Mouse (Mus musculus): ENCODE measurements around the gene Zfp444. TPM values are rescaled to one million over a fixed set of nuclear protein-coding genes. Genes with fewer than 3 reads are reported as not detected.
A peak's percentile ranks its signal among the peaks of the same experiment; 100 is the strongest.

Gene Zfp444
- 7.1 and 15.0 TPM in 2 replicates for total RNA-seq (2014; fragmentation: Nextera tagmentation)
- 26.9 and 29.3 TPM in 2 replicates for total RNA-seq (2017)
- polyA plus RNA-seq (2012), result 45.2 and 48.6 TPM in 2 replicates

- Histone ChIP-seq H3K4me3 (ENCODE audit: low read depth, low read length) (peak within 1 kb of the TSS; percentile 80), H3K9me3 (replicated peaks) (no peaks in the 10 kb centered on the region), H3K4me1 (ENCODE audit: insufficient read depth, low read depth, low read length) (peaks cover 35% of the 10 kb centered on the region), H3K27me3 (ENCODE audit: insufficient read depth, low read length) (no peaks in the 10 kb centered on the region), H3K36me3 (replicated peaks) (peaks cover 26% of the 10 kb centered on the region)
- ATAC-seq (ENCODE audit: extremely low read depth, insufficient number of reproducible peaks, low FRiP score, poor library complexity, severe bottlenecking) (peak; percentile 84), DNase-seq (ENCODE audit: low spot score) (peak; percentile 81)
- TF ChIP-seq GATA1 (IDR thresholded peaks at IDR 0.05; ENCODE audit: borderline replicate concordance, low read length), result no peak
- TF ChIP-seq GATA2 (IDR thresholded peaks at IDR 0.05; ENCODE audit: borderline replicate concordance, low read depth, low read length), result no peak
- TF ChIP-seq POLR2AphosphoS5 (IDR thresholded peaks at IDR 0.05; ENCODE audit: insufficient replicate concordance, low read depth, low read length), result no peak
- no peak for TF ChIP-seq CTCF (IDR thresholded peaks at IDR 0.05; ENCODE audit: low read depth, low read length)
- no peak for TF ChIP-seq TAL1 (conservative IDR thresholded peaks at IDR 0.05; ENCODE audit: low read depth, low read length)
These were observed at the start of gene Zfp444 for GRCm38 (mm10) chr7:6172006-6172649. TSS of gene Zfp444 (plus strand) at chr7:6172226.

- no peak for TF ChIP-seq GATA1 (IDR thresholded peaks at IDR 0.05; ENCODE audit: borderline replicate concordance, low read length)
- peak; percentile 84 for TF ChIP-seq CTCF (IDR thresholded peaks at IDR 0.05; ENCODE audit: low read depth, low read length)
- ATAC-seq (ENCODE audit: extremely low read depth, insufficient number of reproducible peaks, low FRiP score, poor library complexity, severe bottlenecking) (peak; percentile 67), DNase-seq (ENCODE audit: low spot score) (peak; percentile 36)
- H3K9me3 ChIP-seq (replicated peaks), result no peaks in the 10 kb centered on the region
- H3K36me3 ChIP-seq (replicated peaks), result peaks cover 13% of the 10 kb centered on the region
- H3K4me3 ChIP-seq (ENCODE audit: low read depth, low read length), result no peak overlapping the region
- peaks cover 4% of the 10 kb centered on the region; the same call in 1 of the 2 replicates for H3K27me3 ChIP-seq (ENCODE audit: insufficient read depth, low read length)
- H3K4me1 ChIP-seq (ENCODE audit: insufficient read depth, low read depth, low read length), result peaks cover 3% of the 10 kb centered on the region
These were observed 45.2 kb upstream of the Zfp444 start for GRCm38 (mm10) chr7:6126690-6127448.

GRCm38 (mm10) chr7:6130346-6130745 lies 41.7 kb upstream of the Zfp444 start:
- Histone ChIP-seq H3K4me1 (ENCODE audit: insufficient read depth, low read depth, low read length) (peaks cover 3% of the 10 kb centered on the region), H3K9me3 (replicated peaks) (no peaks in the 10 kb centered on the region; the same call in 1 of the 2 replicates), H3K36me3 (replicated peaks) (peaks cover 44% of the 10 kb centered on the region), H3K4me3 (ENCODE audit: low read depth, low read length) (no peak overlapping the region), H3K27me3 (ENCODE audit: insufficient read depth, low read length) (no peaks in the 10 kb centered on the region)
- no peak for ATAC-seq (ENCODE audit: extremely low read depth, insufficient number of reproducible peaks, low FRiP score, poor library complexity, severe bottlenecking)
- no peak for TF ChIP-seq CTCF (IDR thresholded peaks at IDR 0.05; ENCODE audit: low read depth, low read length)
- no peak for TF ChIP-seq TAL1 (conservative IDR thresholded peaks at IDR 0.05; ENCODE audit: low read depth, low read length)
- no peak for TF ChIP-seq GATA1 (IDR thresholded peaks at IDR 0.05; ENCODE audit: borderline replicate concordance, low read length)
- no peak for TF ChIP-seq POLR2AphosphoS5 (IDR thresholded peaks at IDR 0.05; ENCODE audit: insufficient replicate concordance, low read depth, low read length)
- no peak for TF ChIP-seq GATA2 (IDR thresholded peaks at IDR 0.05; ENCODE audit: borderline replicate concordance, low read depth, low read length)
- DNase-seq (ENCODE audit: low spot score), result no peak

GRCm38 (mm10) chr7:6132646-6133045 lies 39.4 kb upstream of the Zfp444 start:
- no peak for TF ChIP-seq GATA1 (IDR thresholded peaks at IDR 0.05; ENCODE audit: borderline replicate concordance, low read length)
- H3K4me3 ChIP-seq (ENCODE audit: low read depth, low read length), result no peak overlapping the region
- no peaks in the 10 kb centered on the region for H3K27me3 ChIP-seq (ENCODE audit: insufficient read depth, low read length)
- H3K9me3 ChIP-seq (replicated peaks), result no peaks in the 10 kb centered on the region; the same call in 1 of the 2 replicates
- DNase-seq (ENCODE audit: low spot score), result no peak
- no peak for ATAC-seq (ENCODE audit: extremely low read depth, insufficient number of reproducible peaks, low FRiP score, poor library complexity, severe bottlenecking)
- H3K4me1 ChIP-seq (ENCODE audit: insufficient read depth, low read depth, low read length), result no peaks in the 10 kb centered on the region; the same call in 1 of the 2 replicates
- H3K36me3 ChIP-seq (replicated peaks), result peaks cover 63% of the 10 kb centered on the region

GRCm38 (mm10) chr7:6136497-6136896 lies 35.5 kb upstream of the Zfp444 start:
- H3K4me1 ChIP-seq (ENCODE audit: insufficient read depth, low read depth, low read length), result no peaks in the 10 kb centered on the region
- H3K4me3 ChIP-seq (ENCODE audit: low read depth, low read length), result no peak overlapping the region
- H3K36me3 ChIP-seq (replicated peaks), result peaks cover 90% of the 10 kb centered on the region
- DNase-seq (ENCODE audit: low spot score) (no peak), ATAC-seq (ENCODE audit: extremely low read depth, insufficient number of reproducible peaks, low FRiP score, poor library complexity, severe bottlenecking) (no peak)
- TF ChIP-seq GATA1 (IDR thresholded peaks at IDR 0.05; ENCODE audit: borderline replicate concordance, low read length) (no peak), CTCF (IDR thresholded peaks at IDR 0.05; ENCODE audit: low read depth, low read length) (no peak), TAL1 (conservative IDR thresholded peaks at IDR 0.05; ENCODE audit: low read depth, low read length) (no peak), GATA2 (IDR thresholded peaks at IDR 0.05; ENCODE audit: borderline replicate concordance, low read depth, low read length) (no peak), POLR2AphosphoS5 (IDR thresholded peaks at IDR 0.05; ENCODE audit: insufficient replicate concordance, low read depth, low read length) (no peak)
- H3K9me3 ChIP-seq (replicated peaks), result no peaks in the 10 kb centered on the region; the same call in 1 of the 2 replicates
- no peaks in the 10 kb centered on the region for H3K27me3 ChIP-seq (ENCODE audit: insufficient read depth, low read length)

GRCm38 (mm10) chr7:6139295-6139694 lies 32.7 kb upstream of the Zfp444 start:
- Histone ChIP-seq H3K36me3 (replicated peaks) (peaks cover 86% of the 10 kb centered on the region), H3K27me3 (ENCODE audit: insufficient read depth, low read length) (no peaks in the 10 kb centered on the region), H3K4me1 (ENCODE audit: insufficient read depth, low read depth, low read length) (peaks cover 5% of the 10 kb centered on the region)

More at GRCm38 (mm10) chr7:6139295-6139694, 32.7 kb upstream of the Zfp444 start:
- DNase-seq (ENCODE audit: low spot score), result no peak
- Histone ChIP-seq H3K4me3 (ENCODE audit: low read depth, low read length) (no peak overlapping the region), H3K9me3 (replicated peaks) (no peaks in the 10 kb centered on the region)
- TF ChIP-seq CTCF (IDR thresholded peaks at IDR 0.05; ENCODE audit: low read depth, low read length) (no peak), GATA2 (IDR thresholded peaks at IDR 0.05; ENCODE audit: borderline replicate concordance, low read depth, low read length) (no peak), GATA1 (IDR thresholded peaks at IDR 0.05; ENCODE audit: borderline replicate concordance, low read length) (no peak), TAL1 (conservative IDR thresholded peaks at IDR 0.05; ENCODE audit: low read depth, low read length) (no peak), POLR2AphosphoS5 (IDR thresholded peaks at IDR 0.05; ENCODE audit: insufficient replicate concordance, low read depth, low read length) (no peak)
- ATAC-seq (ENCODE audit: extremely low read depth, insufficient number of reproducible peaks, low FRiP score, poor library complexity, severe bottlenecking), result no peak
